Mouse (Mus musculus) liver, adult (tissue): ENCODE data around the gene Gli2.

Source experiments
- GATA4 ChIP-seq: IDR thresholded peaks from 2 replicates; pipeline ENCODE4 v1.6.1; 2014; ENCODE audit warnings: mild to moderate bottlenecking, low read length; ENCODE audit not compliant: insufficient replicate concordance

Gene Gli2

DNA sequence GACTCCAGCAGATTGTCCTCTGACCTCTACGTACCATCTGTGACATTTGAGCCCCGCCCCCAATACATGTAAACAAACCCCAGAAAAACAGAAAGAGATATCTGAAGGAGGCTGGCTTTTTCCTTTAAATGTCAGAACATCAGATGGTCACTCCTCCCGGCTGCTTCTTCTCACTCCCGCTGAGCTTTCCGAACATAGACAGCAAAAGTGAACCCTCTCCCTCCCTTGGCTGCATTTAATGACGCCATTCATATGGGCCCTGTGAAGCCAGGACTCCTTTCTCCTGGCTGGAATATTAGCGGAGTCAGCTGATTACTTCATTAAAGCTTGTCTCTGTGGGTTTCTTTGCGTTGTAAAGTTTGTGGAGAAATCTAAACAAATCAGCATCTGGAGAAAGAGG, 3.1 kb upstream of the Gli2 start:
- TF ChIP-seq GATA4 = no peak

DNA sequence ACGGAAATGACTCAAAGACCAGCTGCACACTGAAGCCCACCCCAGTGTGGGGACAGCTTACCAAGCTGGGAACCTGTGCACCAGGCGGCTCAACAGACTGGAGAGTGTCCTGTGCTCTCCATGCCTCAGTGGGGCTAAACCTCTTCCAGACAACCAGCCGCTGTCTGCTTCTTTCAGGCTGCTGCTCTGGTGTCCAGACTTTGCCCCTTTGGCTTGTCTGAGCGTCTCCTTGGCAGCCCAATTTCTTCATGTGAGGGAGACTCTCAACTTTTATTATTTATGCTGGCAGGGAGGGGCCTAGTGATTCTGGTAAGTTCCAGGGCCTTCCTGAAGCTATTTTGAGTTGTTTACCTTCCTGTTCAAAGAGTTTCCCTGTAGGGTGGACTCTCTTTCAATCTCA, 2.4 kb upstream of the Gli2 start:
- no peak for TF ChIP-seq GATA4

DNA sequence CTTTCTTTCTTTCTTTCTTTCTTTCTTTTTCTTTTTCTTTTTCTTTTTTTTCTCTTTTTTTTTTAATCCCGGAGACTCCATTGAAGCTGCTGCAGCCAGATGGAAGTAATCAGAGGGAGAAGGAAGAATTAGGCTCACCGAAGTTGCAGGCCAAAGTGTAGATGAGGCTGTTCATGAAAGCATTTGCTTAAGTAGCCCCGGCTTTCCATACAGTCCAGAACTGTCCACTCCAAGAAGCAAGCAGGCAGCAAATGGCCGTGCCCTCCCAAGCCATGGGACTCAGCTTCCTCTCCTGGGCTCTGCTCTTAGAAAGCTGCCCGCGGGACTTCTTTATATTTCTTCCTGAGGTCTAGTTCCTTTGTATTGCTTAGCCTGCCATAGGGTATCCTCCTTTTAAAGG, 1.0 kb upstream of the Gli2 start:
- TF ChIP-seq GATA4 = no peak

DNA sequence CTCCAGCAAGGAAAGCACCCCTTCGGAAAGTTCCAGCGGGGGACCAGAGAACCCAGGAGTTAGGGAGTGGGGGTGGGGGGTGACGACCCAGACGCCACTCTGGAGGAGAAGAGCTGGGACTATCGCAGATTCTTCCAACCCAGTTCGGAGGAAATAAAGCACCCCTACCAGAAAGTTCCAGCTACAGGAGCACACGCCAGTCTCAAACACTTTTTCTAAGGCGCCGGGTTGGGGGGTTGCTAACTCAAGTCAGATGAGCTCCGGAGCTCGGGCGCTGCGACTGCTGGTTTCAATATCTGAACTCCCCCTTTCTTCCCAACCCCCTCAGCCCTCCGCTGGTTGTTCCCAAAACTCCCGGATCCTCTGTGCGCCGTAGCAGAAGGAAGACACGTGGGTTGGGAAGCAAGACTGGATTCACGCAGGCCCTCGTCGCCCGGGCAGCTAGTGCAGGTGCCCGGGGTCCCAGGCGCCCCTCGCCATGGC, 494 bp upstream of the Gli2 start:
- TF ChIP-seq GATA4 = no peak

DNA sequence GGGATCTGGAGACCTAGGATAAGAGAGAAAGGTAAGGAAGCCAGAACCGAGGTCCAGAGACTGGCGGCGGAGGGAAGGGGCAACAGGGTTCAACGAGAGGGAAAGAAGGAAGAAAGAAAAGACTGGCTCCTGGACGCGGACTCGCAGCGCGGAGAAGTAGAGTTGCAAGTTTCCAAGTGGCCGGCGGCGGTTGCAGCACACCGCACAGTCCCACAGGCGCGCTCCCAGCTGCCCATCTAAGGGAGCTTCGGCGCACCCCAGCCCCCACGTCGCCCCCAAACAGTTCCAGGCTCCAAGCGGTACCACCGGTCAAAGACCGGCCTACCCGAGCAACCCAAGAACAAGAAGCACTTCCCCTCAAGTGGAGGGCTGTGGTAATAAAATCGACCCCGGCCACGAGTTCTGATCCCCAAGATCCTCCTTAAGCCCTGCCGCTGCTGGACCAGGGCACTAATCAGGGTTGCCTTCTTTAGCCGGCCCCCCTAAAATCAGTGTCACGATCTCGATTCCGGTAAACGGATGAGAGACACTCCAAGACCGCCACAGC, 715 bp downstream of the Gli2 start:
- no peak for TF ChIP-seq GATA4

DNA sequence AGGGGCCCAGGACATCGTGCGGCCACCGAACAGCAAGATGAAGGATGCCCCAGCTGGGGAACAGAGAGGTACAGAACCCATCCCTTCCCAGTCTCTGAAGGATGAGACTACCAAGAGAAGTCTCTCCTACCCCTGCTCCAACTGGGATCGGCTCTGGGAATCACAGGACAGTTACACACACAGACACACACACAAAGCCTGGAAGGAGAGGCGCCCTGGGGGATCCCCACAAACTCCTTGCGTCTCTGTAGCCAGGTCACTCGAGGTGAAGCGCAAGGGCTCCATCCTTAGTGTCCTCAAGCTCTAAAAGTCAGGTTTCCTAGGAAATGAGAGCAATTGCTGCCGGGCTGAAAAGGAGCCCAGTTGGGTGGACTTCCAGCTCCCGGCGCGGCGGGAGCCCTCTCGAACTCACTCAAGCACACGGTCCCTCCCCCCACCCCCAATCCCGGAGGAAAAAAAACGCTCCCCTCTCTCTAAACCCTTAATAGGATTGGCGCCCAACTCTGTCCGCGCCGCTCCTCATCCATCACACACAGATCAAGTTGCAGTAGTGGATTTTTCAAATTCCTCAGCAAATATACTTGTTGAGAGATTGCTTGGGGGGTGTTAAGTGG, 1.4 kb downstream of the Gli2 start:
- no peak for TF ChIP-seq GATA4

- no peak for TF ChIP-seq GATA4
These were observed 2.1 kb downstream of the Gli2 start for GRCm38 (mm10) chr1:119051192-119051937.

GRCm38 (mm10) chr1:119049812-119050615, 3.4 kb downstream of the Gli2 start:
- no peak for TF ChIP-seq GATA4

DNA sequence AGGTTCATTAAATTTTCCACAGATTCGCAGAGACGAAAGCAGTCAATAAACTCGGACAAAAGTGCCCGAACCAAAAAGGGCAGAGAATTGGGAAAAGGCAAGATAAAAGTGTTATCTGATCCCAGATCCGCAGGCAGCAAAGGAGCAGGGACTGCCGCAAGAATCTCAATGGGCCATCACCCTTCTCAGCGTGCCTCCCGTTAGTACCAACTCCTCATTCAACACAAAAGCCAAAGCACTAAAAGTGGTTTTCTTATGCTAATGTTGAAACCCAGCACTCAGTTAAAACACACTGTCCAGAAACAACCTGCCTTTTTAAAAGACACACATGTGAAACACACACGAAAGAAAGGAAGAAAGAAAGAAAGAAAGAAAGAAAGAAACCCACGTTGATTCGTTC, 4.4 kb downstream of the Gli2 start:
- no peak for TF ChIP-seq GATA4

DNA sequence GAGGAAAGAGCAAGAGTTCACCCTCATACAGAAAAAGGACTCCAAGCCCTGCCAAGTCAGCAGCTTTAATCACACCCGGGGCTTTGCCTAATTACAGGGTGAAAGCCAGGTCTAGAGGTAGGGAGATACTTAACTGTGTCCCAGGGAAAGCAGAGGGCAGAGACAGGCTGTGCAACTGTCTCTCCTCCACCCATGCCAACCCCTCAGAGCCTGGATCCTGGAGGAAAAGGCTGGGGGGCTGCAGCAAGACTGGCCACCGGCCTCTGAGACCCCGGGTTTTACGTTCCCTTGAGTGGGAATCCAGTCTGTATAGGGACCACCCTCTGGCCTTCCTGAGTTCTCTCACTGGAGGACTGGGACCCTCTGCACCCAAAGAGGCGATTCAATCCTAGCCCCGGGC, 4.9 kb downstream of the Gli2 start:
- TF ChIP-seq GATA4 = no peak

- no peak for TF ChIP-seq GATA4
These were observed 5.7 kb downstream of the Gli2 start for GRCm38 (mm10) chr1:119047462-119048371.

- no peak for TF ChIP-seq GATA4
These were observed 15.0 kb downstream of the Gli2 start for GRCm38 (mm10) chr1:119038436-119038835.

- no peak for TF ChIP-seq GATA4
These were observed 17.5 kb downstream of the Gli2 start for GRCm38 (mm10) chr1:119035931-119036330.

DNA sequence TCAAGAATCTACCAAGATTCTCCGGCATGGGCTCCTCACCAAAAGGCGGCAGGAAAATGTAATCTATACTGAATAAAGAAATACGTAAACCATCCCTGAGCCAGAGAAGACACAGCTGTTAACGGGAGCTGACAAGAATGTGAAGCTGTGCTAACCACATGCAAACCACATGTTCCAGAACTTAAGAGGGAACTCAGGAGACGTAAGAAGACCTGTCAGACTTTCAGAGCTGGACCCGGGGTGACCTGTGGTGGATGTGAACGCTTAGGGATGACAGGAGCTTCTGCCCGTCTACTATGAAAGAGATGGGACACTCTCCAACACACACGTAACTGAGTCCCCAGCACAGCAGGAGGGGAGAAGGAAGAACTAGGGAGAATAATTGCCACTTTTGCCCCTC, 18.1 kb downstream of the Gli2 start:
- TF ChIP-seq GATA4 = no peak
